Mouse (Mus musculus) monocyte, adult 59 days (primary cell): ENCODE data around the gene Hp1bp3. TPM values are rescaled to one million over a fixed set of nuclear protein-coding genes. Genes with fewer than 3 reads are reported as not detected.

Experiments used
- total RNA-seq, 2 experiments: library from RNA; stranded (reverse); gene quantifications; one replicate each; pipeline ENCODE4 v1.2.4; 2023

Hp1bp3 gene
- total RNA-seq = 10 to 100 TPM; 79.2 to 86.1 TPM

DNA sequence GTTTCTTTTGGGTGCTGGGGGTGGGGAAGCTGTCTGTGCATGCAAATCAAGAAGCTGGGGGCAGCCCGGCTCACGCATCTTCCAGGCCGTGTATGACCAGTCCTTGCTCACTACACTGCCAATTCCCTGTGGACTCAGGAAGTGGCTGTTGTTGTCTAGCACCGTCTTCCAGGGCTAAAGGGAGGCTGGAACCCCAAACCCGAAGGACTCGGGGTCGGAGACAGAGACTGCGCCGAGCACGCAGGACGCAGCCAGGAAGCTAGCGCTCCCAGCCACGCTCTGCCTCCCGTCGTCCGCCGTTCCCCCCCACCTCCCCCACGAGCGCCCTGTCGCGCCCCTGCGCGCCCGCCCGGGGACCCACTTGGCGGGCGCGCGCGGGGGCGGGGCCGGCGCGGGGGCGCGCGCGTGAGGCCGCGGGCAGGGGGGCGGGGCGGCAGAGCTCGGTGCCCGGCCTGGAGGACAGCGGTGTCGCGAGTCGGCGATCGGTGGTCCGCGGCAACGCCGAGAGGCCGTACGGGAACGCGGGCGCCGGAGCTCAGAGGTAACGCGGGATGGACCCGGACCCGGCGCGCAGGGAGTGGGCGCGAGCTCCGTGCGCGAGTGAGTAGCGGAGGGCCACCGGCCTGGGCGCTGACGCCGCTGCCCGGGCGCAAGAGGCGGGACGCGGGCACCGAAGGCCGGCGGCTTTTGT lies at the start of gene Hp1bp3:
Hp1bp3 (plus strand) TSS at position 97 of the 691 bp plus-strand sequence.

DNA sequence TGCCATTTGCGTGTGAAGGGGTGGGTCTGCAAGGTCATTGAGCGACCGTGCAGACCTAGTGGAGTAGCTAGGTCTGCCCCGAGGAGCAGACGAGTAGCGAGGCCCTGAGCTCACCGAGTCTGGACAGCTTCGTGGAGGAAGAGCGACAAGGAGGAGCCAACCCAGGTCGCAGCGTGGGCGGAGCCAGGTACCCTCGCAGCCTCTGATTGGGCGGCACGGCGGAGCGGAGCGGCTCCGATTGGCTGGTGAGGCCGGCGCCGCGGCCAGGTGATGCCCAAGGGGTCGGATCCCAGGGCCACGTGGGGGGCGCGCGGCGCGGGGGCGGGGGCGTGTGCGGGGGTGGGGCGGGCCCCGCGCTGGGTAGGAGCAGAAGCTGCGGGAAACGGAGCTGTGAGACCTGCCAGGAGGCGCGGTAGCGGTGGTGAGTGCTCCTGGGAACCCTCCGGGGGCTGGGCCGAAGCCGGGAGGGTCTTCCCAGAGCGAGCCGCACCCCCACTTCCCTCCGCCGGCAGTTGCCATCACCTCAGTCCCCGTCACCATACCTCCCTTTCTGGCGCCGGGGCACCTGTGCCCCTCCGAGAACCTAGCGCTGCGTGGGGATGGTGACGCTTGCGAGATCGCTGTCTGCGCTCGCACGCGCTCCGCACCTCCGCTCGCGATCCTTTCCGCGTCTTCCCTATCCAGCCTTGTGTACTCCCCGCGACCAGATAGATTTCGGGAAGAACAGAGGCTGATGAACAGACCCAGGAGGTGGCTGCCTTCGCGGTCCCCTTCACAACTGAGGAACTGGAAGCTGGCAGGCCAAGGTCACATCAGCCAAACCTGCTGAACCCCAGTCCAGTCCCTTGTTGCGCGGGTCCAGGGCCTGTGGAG lies 34.2 kb downstream of the Hp1bp3 start, which contains the start of the genes Sh2d5 and Kif17:
Sh2d5 (plus strand) TSS at position 316 of the 873 bp plus-strand sequence.
Kif17 (plus strand) TSS at position 348 of the 873 bp plus-strand sequence.

Other genes with a start within 250 kb of the Hp1bp3 start
- 100 to 1,000 TPM; 248 to 289 TPM for gene Eif4g3, start 223.3 kb upstream of the Hp1bp3 start, total RNA-seq
- under 1 TPM; 0.36 to 0.50 TPM for gene Sh2d5, start 34.1 kb downstream of the Hp1bp3 start, total RNA-seq
- gene Kif17, start 34.1 kb downstream of the Hp1bp3 start, total RNA-seq = under 1 TPM; 0.52 to 0.85 TPM
- gene Ddost, start 88.4 kb downstream of the Hp1bp3 start, total RNA-seq = 100 to 1,000 TPM in 1 of 2 experiments, 10 to 100 TPM in 1; 98.4 to 102 TPM
- 10 to 100 TPM; 47.7 to 49.5 TPM for gene Pink1, start 110.0 kb downstream of the Hp1bp3 start, total RNA-seq
- gene Cda, start 151.7 kb downstream of the Hp1bp3 start, total RNA-seq = not detected
- gene Fam43b, start 180.2 kb downstream of the Hp1bp3 start, total RNA-seq = not detected
- 10 to 100 TPM; 28.2 to 32.0 TPM for gene Mul1, start 218.4 kb downstream of the Hp1bp3 start, total RNA-seq
- under 1 TPM; 0.21 to 0.30 TPM for gene Camk2n1, start 238.0 kb downstream of the Hp1bp3 start, total RNA-seq